Mouse (Mus musculus): ENCODE results near the gene Ptprm.
A peak's percentile ranks its signal among the peaks of the same experiment; 100 is the strongest.

Ptprm gene

DNA sequence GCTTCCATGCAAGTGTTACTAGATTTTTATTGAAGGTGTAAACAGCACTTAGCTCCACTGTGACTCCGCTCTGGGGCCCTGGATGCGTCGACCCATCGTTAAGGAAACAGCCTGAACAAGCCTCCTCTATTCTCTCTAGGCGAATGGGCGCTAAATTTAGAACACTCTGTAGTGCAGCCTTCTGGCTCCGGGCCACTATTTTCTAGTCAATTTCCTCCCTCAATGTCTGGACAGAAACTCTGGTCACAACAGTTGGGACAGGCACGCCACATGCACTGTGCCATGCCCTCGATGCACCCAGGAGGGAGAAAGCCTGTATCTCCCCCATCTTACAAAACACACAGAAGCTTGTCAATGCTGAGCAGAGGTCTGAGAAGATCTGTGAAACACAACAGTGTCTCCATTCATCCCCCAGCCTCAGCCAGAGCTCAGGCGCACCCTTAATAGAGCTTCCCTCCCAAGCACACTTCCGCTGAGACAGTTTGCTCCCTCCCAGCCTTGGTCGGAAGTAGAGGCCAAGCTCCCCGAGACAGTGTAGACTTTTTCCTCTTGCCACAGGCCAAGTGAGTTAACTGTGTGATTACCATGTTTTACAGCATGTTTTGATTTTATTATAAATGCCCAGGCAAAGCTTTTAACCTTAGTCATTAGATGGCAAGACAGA, 220.7 kb downstream of the Ptprm start:
- DNase-seq = peak; percentile 77 to 78

DNA sequence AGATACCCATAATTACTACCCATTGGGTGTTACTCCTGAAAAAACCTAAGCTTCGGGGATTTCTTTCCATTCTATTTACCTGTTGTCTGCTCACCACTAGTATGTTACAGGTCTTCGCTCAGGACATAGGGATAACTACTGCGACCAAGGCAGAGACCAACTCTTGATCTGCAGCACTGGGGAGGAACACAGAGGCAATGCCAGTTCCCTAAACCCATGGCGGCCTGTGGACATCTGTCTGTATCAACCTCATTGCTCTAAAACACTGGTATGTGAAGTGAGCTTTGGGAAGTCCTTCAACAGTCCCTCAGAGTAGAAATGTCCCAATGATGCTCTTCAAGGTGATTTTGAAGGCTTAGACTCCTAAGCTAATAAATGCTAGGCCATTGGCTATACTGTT, 221.2 kb downstream of the Ptprm start:
- no peak for DNase-seq

DNA sequence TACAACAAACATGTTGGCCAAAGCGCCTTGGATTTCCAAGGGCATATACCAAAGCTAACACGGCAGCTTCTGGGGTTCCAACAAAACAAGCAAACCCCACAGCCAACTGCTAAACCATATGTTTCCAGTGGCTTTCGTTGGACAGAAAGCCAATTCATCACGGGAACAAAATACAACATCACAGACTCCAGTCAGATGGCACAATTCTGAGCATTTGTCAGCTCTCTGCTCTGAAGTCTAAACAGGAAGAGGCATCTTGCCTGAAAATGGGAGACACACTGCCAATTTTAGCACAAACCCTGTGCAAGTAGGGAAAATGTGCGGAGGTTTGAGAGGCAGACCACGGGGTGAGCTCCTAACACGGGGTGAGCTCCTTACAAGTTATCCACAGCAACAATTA, 226.7 kb downstream of the Ptprm start:
- no peak for DNase-seq

DNA sequence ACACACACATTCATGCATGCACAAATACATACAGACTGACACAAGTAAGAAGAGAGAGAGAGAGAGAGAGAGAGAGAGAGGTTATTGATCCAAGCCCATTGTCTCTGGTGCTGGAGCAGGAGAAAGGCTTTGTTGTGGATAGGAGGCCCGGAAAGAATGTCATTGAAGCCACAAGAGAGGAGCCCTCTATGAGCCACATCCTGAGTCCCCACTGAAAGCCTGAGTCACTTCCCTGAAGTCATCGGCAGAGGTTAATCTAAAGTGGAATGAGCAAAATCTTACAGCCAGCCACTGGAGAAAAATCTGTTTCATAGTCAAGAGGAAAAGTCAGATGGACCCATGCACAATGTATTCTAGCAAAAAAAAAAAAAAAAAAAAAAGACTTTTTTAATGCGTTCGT, 228.7 kb downstream of the Ptprm start:
- DNase-seq = no peak

DNA sequence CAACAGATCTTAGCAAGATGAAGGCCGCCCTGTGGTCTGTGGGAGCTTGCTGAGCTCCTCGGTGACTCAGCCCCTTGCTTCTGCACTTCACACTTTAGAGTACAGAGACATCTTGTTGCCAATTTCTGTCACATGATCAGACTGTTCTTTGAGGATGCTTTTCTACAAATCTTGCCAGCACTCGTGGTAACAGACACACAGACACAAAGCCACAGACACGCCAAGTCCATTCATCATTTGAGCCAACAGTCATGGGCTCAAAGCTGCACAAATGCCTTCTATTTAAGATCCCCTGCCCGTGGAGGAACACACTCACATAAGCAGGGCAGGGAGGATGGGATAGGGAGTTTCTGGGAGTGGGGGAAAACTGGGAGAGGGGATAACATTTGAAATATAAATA, 230.0 kb downstream of the Ptprm start:
- no peak for DNase-seq

DNA sequence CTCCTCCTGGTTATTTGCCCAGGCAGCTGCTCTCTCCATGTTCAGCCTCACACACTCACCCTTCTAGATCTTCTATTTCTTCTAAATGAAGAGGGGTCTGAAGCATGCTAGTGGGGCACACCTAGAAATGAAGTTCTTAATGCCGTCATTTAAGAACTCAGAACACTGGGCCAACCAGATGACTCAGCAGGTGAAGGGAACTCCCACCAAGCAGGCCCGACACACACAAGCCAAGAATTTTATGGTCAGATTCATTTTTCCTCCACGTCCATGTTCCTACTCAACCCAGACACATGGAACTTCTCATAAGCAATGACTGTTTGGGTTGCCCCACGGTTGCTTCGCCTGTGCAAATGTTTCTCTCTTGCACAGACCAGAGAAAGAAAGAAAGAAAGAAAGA, 230.5 kb downstream of the Ptprm start:
- no peak for DNase-seq

DNA sequence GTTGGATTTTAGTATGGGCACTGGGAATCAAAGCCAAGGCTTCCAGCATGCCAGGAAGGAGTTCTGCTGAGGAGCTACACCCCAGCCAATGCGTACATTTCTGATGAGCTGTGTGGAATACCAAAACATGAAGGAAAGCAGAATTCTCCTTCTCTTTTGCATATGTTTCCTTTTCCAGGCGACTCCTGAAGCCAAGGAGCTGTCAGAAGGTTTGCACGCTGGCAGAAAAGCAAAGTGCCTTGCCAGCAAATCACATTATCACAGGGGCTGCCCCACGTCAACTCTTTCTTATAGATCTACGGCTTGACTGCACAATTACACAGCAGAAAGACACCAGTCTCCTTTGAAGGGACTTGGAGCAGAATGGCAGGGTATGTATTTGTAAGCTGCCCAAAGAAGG, 233.4 kb downstream of the Ptprm start:
- no peak for DNase-seq

DNA sequence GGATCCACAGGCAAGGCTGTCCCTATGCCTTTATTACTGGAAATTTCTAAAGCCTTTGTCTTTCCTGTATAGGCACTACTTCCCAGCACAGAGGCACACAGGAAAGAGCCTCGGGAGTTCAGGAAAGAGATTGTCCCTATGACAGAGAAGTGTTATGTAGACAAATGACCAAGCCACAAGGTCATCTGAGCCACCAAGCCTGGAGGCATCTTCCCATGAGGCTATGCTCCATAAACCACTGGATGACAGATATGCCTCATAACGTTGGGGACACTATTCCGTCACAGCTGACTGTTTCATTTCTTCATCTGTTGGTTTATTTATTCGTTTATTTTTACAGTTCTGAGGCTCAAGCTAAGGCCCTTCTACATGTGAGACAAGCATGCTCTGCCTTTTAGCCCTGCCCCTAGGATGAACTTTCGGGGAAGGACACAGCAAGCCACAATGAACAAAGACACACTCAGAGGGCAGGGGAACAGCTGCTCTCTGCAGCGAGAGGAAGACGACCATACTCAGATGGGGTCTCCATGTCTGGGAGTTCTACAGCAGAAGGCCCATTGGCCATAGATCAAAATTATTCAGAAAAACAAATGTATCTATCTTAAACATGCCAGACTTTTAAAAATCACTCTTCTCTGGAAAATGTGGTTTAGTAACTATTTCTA, 235.4 kb downstream of the Ptprm start:
- no peak for DNase-seq

DNA sequence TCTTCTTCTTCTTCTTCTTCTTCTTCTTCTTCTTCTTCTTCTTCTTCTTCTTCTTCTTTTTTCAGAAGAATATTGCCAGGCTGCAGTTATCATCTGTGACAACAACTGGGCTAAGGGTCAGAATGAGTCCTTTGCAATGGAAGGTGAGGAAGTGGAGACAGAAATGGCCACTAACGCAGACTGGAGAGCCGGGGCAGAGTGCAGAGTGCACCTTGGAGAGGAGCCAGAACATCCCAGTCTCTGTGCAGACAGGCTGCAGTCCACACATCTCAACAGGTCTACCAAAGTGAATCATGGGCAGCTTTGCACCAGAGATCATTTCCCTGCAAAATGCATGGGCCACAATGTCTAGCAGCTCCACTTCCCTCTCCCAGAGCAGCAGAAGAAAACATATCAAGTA, 239.4 kb downstream of the Ptprm start:
- DNase-seq = peak; percentile 57 to 64

DNA sequence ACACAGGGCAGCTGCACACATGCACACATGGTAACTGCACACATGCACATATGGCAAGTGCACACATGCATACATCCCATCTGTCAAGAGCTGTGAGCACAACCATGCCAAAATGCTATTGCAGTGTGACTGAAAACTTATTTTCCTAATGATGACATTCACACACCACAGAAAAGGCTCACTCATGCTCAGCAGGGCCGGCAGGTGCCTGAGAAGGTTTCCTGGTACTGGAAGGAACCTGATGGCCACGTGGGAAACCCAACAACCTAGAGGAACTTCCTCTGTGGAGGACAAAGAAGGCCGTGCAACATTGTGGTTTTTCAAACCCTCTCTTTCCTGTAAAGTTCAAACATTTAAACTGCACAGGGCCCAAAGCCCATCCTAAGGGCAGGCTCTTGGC, 241.6 kb downstream of the Ptprm start:
- DNase-seq = no peak

DNA sequence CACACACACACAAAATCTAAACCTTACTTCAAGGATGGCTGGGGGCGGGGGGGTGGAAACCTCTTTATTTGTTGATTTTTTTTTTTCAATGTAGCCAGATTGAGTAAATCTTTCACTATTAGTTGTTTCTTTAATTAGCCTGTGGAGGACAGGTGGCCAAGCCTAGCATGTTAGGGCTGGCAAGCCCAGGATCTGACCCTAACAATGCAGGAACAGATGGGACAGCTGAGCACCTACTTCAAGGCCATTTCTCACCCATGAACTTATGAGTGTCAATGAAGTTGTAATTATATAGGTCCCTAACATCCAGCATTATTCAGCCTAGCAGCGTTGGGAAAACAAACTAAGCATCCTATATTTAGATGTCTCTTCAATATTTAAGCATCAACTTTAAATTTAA, 248.1 kb downstream of the Ptprm start:
- no peak for DNase-seq

DNA sequence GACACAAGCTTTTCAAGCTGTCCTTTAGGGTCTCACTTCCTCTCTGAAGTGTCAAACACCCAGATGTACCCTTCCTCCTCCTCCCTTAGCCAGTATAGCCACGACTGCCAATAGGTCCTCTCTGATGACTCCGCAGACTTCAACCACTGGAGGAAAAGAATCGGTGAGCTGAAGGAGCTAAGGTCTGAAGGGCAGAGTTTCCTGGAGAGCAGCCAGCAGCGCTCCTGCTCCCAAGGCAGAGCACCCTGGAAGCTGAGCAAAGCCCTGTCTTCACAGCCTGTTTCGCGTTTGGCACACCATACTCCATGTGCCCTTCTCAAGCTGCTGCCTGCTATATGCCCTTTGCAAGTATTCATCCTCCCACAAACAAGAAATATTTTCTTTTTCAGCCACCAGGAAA, 252.2 kb downstream of the Ptprm start:
- peak; percentile 84 to 88 for DNase-seq

DNA sequence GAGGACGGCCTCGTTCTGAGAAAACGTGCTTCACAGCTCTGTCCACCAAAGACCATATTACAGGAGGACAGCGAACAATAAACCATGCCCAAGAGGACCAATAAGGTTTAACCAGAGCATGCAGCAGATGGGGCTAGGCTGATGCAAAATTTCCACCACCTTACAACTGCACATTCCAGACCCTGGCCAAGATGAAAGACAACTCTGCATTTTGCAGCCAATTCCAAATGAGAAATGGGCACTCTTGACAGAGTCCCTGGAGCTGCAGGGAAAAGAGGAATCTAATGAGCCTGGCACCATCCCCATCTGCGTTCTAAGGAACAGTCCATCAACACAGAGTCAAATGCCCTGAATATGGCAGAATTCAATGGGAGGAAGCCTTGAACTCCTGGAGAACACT, 263.3 kb downstream of the Ptprm start:
- DNase-seq = no peak

DNA sequence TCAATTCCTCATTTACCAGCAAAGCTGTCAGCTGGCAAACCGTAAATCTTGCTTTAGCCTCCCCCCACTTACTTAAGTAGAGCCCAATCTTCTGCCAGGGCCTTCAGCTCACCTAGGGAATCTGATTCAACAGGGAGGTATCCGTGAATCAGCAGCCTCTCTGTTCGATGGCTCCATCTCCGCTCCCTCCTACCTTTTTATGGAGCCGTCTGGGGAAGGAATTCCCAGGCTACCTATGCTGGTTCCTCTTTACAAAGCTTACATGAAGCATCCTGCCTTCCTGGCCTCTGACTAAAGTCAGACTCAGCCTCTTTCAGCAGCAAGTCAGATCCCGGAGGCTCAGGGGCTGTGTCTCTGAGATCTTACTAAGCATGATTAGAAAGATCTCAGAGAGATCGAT, 264.1 kb downstream of the Ptprm start:
- DNase-seq = no peak

DNA sequence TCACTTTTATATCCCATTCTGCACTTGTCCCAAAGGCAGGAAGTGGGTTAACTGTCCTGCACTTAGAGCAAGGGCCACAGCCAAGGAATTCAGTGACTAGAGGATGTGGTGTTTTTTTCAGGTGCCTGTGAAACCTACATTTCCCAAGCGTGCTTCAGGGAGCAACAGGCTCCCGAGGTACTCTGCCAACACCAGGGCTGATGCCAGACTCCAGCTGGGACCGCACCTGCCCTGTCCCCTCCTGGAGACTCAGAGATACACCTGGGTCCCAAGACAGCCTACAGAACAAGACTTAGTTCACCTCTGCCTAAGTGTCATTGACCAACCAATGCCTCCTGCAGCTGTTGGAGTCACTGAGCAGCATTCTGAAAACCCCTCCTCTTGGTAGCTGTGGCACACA, 264.6 kb downstream of the Ptprm start:
- DNase-seq = no peak

DNA sequence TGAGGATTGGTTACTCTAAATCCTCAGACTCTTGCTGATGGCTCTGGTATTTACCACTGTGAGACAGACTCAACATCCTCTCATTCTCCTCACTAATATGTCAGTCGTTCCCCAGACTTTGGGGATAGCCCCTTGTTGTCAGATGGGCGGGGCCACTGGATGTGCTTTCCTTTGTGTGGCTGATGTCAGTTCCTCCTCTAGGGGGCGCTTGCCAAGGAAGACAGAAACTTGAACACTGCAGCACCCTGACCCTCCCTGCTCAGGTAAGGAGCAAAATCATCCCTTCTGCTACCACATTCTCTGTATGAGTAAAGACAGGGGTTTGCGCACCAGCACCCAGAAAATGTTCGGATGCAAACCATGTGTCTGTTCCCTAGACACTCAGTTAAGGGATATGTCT, 266.7 kb downstream of the Ptprm start:
- DNase-seq = peak; percentile 32 to 39

DNA sequence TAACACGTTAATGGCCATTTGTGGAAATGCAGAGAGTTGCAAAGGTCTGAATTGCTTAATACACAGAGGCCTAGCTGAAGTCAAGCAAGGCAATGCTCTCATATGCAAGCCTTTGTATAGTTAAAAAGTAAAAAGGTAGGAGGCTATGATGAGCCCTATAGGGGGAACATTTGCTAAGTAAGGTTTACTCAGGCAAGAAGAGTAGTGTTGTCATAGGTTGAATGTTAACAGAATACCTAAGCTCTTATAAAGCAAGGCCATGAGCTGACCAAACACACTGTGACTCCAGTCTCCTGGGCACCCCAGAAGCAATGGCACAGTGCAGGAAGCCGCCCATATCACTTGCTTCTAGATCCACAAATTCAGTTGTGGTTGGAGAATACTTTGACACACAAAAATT, 267.4 kb downstream of the Ptprm start:
- no peak for DNase-seq

DNA sequence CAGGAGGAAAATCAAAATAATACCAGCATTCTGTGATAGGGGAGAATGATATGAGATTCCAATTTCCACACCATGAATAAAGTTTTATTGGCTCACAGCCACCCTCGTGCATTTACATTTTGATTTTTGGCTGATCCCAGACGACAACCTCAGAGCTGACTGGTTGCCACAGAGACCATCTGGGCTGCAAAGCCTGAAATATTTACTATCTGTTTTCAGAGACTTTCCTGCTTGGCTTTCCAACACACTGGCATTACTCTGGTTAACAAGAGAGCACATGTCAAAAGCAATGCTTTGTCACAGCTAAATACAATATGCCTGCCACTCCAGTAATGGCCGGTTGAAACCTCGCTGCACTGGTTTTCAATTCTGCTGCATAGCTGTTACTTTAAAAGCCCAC, 269.8 kb downstream of the Ptprm start:
- no peak for DNase-seq

DNA sequence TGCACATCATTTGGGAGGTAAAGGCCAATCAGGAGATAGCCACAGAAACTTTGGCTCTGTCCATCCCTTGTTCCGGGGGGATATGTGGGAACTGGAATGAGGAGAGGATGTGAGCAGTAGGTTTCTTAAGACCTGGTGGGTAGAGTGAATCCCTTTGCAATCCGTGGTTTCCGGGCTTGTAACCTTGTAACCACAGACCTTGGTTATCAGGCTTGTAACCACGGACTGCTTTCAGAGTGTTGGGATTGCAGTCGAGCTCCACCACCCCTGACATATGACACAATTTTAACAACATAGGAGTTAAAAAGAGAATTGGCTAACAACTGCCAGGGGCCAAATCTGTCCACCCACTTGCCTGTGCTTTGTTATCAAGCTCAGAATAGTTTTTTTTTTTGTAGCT, 270.2 kb downstream of the Ptprm start:
- no peak for DNase-seq

DNA sequence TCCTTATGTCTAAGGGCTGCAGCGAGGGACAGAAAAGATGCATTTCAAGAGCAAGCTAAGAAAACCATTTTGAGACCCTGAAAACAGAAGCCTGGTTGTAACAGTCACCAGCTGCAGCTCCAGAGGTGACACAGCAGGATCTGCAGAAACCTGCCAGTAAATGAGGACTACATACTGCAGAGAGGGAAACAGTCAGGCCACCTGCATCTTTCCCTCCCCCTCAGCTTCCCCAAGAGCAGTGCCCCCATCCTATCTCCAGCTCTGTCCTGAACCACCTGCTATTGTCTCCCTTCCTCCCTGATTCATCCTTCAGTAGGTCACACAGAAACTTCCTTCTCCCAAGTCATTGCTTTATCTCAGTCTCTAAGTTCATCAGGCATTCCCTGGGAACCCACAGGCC, 274.7 kb downstream of the Ptprm start:
- DNase-seq = no peak

DNA sequence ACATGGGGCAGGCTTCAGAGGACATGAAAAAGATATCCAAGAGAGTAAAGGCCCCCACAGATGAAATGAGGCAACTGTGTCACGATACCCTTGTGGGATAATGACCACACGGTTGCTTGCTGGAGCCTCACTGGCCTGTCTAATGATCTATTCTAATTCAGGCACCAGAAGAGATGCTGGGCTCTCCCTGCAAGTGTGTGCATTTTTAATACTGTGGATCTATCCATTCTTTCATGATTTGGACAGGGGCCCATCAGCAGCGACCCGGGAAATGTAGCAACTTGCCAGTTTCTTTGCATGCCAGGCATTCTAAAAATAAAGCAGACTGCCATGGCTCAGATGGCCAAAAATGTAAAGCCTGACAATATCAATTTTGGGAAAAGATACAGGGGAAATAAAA, 280.7 kb downstream of the Ptprm start:
- no peak for DNase-seq

DNA sequence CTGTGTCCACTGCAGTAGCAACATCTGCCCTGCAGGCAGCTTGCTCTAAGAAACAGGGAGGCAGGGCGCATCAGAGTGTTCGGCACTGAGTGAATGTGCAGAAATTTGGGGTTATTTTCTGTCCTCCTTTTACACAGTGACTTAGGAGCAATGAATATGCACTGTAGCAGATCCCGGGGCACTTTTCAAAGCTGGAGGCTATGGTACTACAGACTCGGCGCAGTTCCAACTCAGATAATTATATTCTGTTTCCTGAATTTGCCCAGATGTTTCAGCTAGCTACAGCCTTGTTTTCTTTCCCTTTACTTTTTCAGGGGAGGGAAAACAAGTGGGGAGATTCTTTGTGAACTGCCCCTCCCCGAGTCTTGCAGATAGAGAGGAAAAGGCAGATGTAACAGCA, 281.1 kb downstream of the Ptprm start:
- DNase-seq = no peak

DNA sequence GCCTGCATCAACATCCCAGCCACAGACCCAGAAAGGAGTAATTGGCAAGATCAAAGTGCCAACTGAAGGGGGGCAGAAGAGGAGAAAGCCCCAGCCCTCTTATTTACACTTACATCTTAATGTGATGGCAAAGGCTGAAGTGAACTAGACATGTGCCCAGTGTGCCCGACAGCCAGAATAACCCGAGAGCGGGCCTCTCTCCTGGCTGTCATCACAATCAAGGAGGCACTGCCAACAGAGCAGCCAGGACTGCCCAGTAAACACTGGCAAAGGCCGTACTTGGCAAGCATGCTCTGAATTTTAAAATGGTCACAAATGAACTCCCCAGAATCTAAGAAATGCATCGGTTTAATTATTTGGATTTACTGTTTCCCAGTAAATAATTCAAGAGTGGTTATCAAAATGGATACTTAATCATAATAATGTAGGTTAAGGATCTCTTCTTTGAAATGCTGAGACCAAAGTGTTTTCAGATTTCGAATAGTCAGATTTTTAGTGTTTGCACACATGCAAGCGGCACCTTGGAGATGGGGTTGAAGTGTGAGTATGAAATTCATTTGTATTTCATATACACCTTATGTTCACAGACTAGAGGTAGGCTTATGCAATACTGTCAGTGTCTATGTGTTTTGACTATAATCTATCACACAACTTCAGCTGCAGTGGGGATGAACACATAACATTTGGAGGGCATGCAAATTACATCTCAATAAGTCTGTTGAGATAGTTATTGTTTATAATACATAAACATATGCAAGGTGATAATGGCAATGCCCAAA, 282.8 kb downstream of the Ptprm start:
- DNase-seq = no peak

DNA sequence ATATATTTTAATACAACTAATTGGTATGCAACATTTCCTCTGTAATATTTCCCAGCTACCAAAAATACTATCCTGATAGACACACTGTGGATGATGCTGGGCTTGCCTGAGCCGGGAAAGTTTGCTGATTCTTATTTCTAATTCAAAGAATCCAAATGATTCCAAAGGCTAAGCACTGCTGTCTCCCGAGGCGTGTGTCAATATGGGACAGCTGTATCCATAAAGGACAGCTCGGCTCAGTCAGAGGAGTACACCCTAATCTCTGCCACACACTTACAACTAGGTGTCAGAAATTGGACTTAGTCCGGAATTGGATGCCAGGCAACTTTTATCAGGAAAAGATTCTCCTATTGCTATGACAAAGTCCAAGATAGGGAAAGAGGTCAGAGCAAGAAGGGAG, 290.6 kb downstream of the Ptprm start:
- DNase-seq = no peak

All from kidney, postnatal 25 days (tissue).